Mouse (Mus musculus): Measurements from ENCODE around the gene Ash1l. TPM values are rescaled to one million over a fixed set of nuclear protein-coding genes. Genes with fewer than 3 reads are reported as not detected.

The Ash1l gene
- total and polyA plus RNA-seq, 3 experiments: 9.6 to 22.2 (median 12.8) TPM

DNA sequence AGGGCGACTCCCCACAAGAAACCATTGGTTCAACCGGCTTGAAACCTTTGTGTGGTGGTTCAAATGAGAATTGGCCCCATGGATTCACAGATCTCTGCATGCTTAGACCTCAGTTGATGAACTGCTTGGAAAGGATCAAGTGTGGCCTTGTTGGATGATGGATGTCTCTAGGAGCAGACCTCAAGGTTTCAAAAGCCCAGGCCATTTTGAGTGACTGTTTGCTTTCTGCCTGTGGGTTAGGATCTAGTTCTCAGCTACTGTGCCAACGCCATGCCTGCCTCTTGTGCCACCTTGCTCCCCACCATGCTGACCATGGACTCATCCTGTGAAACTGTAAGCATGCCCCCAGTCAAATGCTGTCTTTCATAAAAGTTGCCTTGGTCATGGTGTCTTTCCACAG is 175.6 kb downstream of the Ash1l start:
- Histone ChIP-seq H3K9me3 (replicated peaks; ENCODE audit: insufficient read depth, low read length) (no peaks in the 10 kb centered on the region), H3K36me3 (ENCODE audit: control insufficient read depth in 1 of 2, insufficient read depth in 2 of 2, low read length in 2 of 2) (peaks cover 0 to 13% of the 10 kb centered on the region in 2 experiments; a peak in 2 of 4 replicates), H3K9ac (ENCODE audit: control insufficient read depth, low read depth, low read length, poor library complexity, severe bottlenecking) (no peak overlapping the region), H3K4me1 (ENCODE audit: control insufficient read depth in 1 of 2, insufficient read depth in 2 of 2, low read length in 2 of 2) (peaks cover 12 to 23% of the 10 kb centered on the region in 2 experiments), H3K27ac (ENCODE audit: control insufficient read depth, low read depth, low read length) (no peak overlapping the region), H3K4me3 (ENCODE audit: control insufficient read depth in 1 of 2, insufficient read depth in 1 of 2, low read depth in 2 of 2, low read length in 2 of 2) (no peak overlapping the region), H3K79me2 (ENCODE audit: control insufficient read depth, insufficient read depth, low read length, poor library complexity) (no peaks in the 10 kb centered on the region), H3K27me3 (ENCODE audit: control insufficient read depth in 1 of 2, insufficient read depth in 2 of 2, low read length in 2 of 2) (no peaks in the 10 kb centered on the region)
- TF ChIP-seq MAZ (IDR thresholded peaks at IDR 0.05; ENCODE audit: low read depth, low read length) (no peak), RAD21 (IDR thresholded peaks at IDR 0.05; ENCODE audit: low read depth, low read length) (no peak), TCF12 (IDR thresholded peaks at IDR 0.05; ENCODE audit: low read depth, low read length) (no peak), MYB (IDR thresholded peaks at IDR 0.05; ENCODE audit: low read depth, low read length) (no peak), POLR2A (IDR thresholded peaks at IDR 0.05; ENCODE audit: control insufficient read depth in 1 of 2, insufficient read depth in 1 of 2, low read depth in 1 of 2, low read length in 2 of 2, poor library complexity in 1 of 2) (no peak), CTCF (IDR thresholded peaks at IDR 0.05 in 2 of 3, conservative IDR thresholded peaks at IDR 0.05 in 1 of 3; ENCODE audit: control insufficient read depth in 1 of 3, insufficient read depth in 1 of 3, low read depth in 2 of 3, low read length in 3 of 3, poor library complexity in 1 of 3, severe bottlenecking in 1 of 3) (no peak), ZC3H11A (IDR thresholded peaks at IDR 0.05; ENCODE audit: low read depth, low read length) (no peak)
- no peak for DNase-seq (ENCODE audit: low read depth, low spot score)

Other genes with a start within 250 kb of the Ash1l start
- 28.7 and 38.6 TPM in 2 replicates for gene Rit1, start 233.8 kb upstream of the Ash1l start, total RNA-seq (2012; rRNA removed)
- 10 to 100 TPM in 1 of 2 experiments, not detected in 1; 34.1 TPM for gene Rit1, start 233.8 kb upstream of the Ash1l start, polyA plus RNA-seq (2012; ENCODE audit: insufficient read depth in 1 of 2, insufficient read length in 2 of 2, low read depth in 1 of 2, low replicate concordance in 2 of 2, missing spikeins in 1 of 2)
- gene Syt11, start 175.5 kb upstream of the Ash1l start, total RNA-seq (2012; rRNA removed): 0.19 and 0.56 TPM in 2 replicates
- 1 to 10 TPM in 1 of 2 experiments, not detected in 1; 1.4 TPM for gene Syt11, start 175.5 kb upstream of the Ash1l start, polyA plus RNA-seq (2012; ENCODE audit: insufficient read depth in 1 of 2, insufficient read length in 2 of 2, low read depth in 1 of 2, low replicate concordance in 2 of 2, missing spikeins in 1 of 2)
- gene Gon4l, start 115.4 kb upstream of the Ash1l start, total RNA-seq (2012; rRNA removed): 34.3 and 35.0 TPM in 2 replicates
- gene Gon4l, start 115.4 kb upstream of the Ash1l start, polyA plus RNA-seq (2012; ENCODE audit: insufficient read depth in 1 of 2, insufficient read length in 2 of 2, low read depth in 1 of 2, low replicate concordance in 2 of 2, missing spikeins in 1 of 2): 10 to 100 TPM; 33.8 to 52.2 TPM
- gene Msto1, start 36.6 kb upstream of the Ash1l start, total RNA-seq (2012; rRNA removed): 70.6 and 82.6 TPM in 2 replicates
- 100 to 1,000 TPM in 1 of 2 experiments, not detected in 1; 101 TPM for gene Msto1, start 36.6 kb upstream of the Ash1l start, polyA plus RNA-seq (2012; ENCODE audit: insufficient read depth in 1 of 2, insufficient read length in 2 of 2, low read depth in 1 of 2, low replicate concordance in 2 of 2, missing spikeins in 1 of 2)
- 192 and 247 TPM in 2 replicates for gene Dap3, start 559 bp downstream of the Ash1l start, total RNA-seq (2012; rRNA removed)
- gene Dap3, start 559 bp downstream of the Ash1l start, polyA plus RNA-seq (2012; ENCODE audit: insufficient read depth in 1 of 2, insufficient read length in 2 of 2, low read depth in 1 of 2, low replicate concordance in 2 of 2, missing spikeins in 1 of 2): 100 to 1,000 TPM in 1 of 2 experiments, not detected in 1; 293 TPM
- gene Rusc1, start 142.7 kb downstream of the Ash1l start, total RNA-seq (2012; rRNA removed): 32.2 and 40.8 TPM in 2 replicates
- gene Rusc1, start 142.7 kb downstream of the Ash1l start, polyA plus RNA-seq (2012; ENCODE audit: insufficient read depth in 1 of 2, insufficient read length in 2 of 2, low read depth in 1 of 2, low replicate concordance in 2 of 2, missing spikeins in 1 of 2): 10 to 100 TPM in 1 of 2 experiments, not detected in 1; 58.9 TPM
- gene Gm43738, start 150.5 kb downstream of the Ash1l start, total RNA-seq (2012; rRNA removed): not detected in 2 replicates
- gene Gm43738, start 150.5 kb downstream of the Ash1l start, polyA plus RNA-seq (2012; ENCODE audit: insufficient read depth in 1 of 2, insufficient read length in 2 of 2, low read depth in 1 of 2, low replicate concordance in 2 of 2, missing spikeins in 1 of 2): not detected
- 239 and 267 TPM in 2 replicates for gene Fdps, start 151.3 kb downstream of the Ash1l start, total RNA-seq (2012; rRNA removed)
- 100 to 1,000 TPM in 1 of 2 experiments, not detected in 1; 226 TPM for gene Fdps, start 151.3 kb downstream of the Ash1l start, polyA plus RNA-seq (2012; ENCODE audit: insufficient read depth in 1 of 2, insufficient read length in 2 of 2, low read depth in 1 of 2, low replicate concordance in 2 of 2, missing spikeins in 1 of 2)
- gene Pklr, start 185.5 kb downstream of the Ash1l start, total RNA-seq (2012; rRNA removed): 41.1 and 53.2 TPM in 2 replicates
- gene Pklr, start 185.5 kb downstream of the Ash1l start, polyA plus RNA-seq (2012; ENCODE audit: insufficient read depth in 1 of 2, insufficient read length in 2 of 2, low read depth in 1 of 2, low replicate concordance in 2 of 2, missing spikeins in 1 of 2): 100 to 1,000 TPM; 133 to 185 TPM
- 4.0 TPM in 2 replicates for gene Hcn3, start 209.6 kb downstream of the Ash1l start, total RNA-seq (2012; rRNA removed)
- 1 to 10 TPM in 1 of 2 experiments, not detected in 1; 7.4 TPM for gene Hcn3, start 209.6 kb downstream of the Ash1l start, polyA plus RNA-seq (2012; ENCODE audit: insufficient read depth in 1 of 2, insufficient read length in 2 of 2, low read depth in 1 of 2, low replicate concordance in 2 of 2, missing spikeins in 1 of 2)
- 27.5 and 28.2 TPM in 2 replicates for gene Clk2, start 214.2 kb downstream of the Ash1l start, total RNA-seq (2012; rRNA removed)
- gene Clk2, start 214.2 kb downstream of the Ash1l start, polyA plus RNA-seq (2012; ENCODE audit: insufficient read depth in 1 of 2, insufficient read length in 2 of 2, low read depth in 1 of 2, low replicate concordance in 2 of 2, missing spikeins in 1 of 2): 100 to 1,000 TPM in 1 of 2 experiments, 10 to 100 TPM in 1; 83.6 to 138 TPM
- gene Scamp3, start 226.9 kb downstream of the Ash1l start, total RNA-seq (2012; rRNA removed): 78.1 and 101 TPM in 2 replicates
- gene Scamp3, start 226.9 kb downstream of the Ash1l start, polyA plus RNA-seq (2012; ENCODE audit: insufficient read depth in 1 of 2, insufficient read length in 2 of 2, low read depth in 1 of 2, low replicate concordance in 2 of 2, missing spikeins in 1 of 2): 100 to 1,000 TPM in 1 of 2 experiments, not detected in 1; 287 TPM
- gene Fam189b, start 232.5 kb downstream of the Ash1l start, total RNA-seq (2012; rRNA removed): 6.2 and 7.0 TPM in 2 replicates
- gene Fam189b, start 232.5 kb downstream of the Ash1l start, polyA plus RNA-seq (2012; ENCODE audit: insufficient read depth in 1 of 2, insufficient read length in 2 of 2, low read depth in 1 of 2, low replicate concordance in 2 of 2, missing spikeins in 1 of 2): 10 to 100 TPM in 1 of 2 experiments, not detected in 1; 35.3 TPM